Mouse (Mus musculus): Measurements from ENCODE around the gene Krtap28-10.

The Krtap28-10 gene

DNA sequence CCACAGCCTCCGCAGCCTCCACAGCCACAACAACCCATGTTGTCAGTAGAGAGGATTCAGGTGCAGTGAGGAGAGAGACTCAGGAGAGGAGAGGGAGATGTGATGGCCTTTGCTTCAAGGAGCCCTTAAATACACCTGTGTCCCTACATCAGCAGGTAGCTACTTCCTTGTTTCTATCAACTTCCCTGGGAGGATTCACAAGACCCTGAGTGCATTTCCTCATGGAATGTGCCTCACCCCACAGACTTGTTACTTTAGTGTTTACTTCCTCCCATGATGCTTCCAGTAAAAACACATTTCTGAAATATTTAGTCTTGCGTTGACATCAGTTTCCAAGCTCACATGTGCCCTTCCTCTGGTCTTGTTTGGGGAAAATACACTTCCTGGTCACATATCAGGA, at the start of gene Krtap28-10:
Gene Krtap28-10 (minus strand): TSS at position 101 of the 400 bp plus-strand sequence.
- no peak for DNase-seq (ENCODE audit: low spot score)

DNA sequence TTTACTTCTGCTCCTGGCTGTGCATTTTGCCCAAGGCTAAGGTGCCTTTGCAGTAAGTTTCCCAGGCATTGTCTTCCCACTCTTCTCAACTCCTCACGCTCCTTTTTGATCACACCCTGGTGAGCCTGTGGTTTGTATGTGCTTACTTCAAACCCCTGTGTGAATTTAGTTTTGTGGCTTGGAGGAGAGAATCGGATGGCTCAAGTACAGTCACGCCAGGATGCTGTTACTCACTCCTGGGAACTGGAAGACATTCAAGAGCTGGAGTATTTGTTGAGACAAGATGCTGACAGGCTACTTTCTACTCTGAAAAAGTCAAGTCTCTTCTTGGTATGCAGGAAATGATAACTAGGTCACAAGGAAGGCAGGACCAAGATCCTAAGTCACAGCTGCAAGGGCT, 49.0 kb upstream of the Krtap28-10 start:
- no peak for DNase-seq (ENCODE audit: low spot score)

DNA sequence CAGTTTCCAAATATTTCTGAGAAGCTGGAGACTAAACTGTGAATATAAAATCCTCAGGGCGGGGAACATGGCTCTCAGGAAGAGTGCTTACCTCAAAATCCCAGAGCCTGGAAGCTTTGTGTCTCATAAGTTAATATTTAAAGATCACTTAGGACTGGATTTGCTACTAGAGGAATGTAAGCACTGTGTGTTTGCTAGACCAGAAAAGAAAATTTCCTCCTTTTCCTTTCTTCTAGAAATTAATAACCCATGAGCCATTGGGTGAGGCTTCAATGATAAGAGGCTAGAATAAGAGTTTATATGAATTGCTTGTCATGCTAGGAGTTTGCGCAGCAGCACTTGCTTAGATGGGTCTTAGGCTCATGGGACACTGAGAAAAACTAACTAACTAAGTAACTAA, 42.5 kb upstream of the Krtap28-10 start:
- DNase-seq (ENCODE audit: low spot score): no peak

- DNase-seq (ENCODE audit: low spot score): no peak
These were observed 34.7 kb upstream of the Krtap28-10 start for GRCm38 (mm10) chr1:83077016-83077415.

DNA sequence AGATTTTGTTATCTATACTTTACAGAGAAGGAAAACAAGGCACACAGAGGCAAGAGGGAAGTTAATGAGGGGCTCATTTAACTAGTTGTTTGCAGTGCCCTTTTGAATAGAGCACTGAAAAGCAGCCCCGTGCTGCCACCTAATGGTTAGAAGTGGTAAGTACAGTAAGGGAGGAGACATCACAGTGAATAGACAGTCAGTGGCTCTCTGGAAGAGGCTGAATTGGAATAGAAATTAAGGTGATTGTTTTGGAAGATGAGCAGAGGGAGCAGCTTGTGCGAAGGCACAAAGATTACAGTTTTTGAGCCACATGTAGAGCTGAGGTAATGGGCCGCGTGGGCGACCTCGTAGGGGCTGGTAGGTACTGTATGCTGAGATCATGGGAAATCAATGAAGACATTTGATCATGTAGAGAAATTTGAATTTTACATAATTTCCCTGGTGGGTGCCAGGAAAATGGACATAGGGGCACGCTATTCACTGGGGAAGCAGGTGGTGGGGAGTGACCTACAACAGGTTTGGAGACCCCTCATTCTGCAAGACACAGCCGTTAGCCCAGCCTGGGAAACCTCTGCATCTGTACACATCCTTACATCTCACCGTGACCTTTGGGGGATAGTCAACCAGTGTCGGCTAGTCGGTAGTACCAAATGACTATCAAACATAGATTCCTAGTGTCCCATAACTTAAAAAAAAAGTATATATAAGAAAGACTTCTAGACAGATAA, 34.1 kb upstream of the Krtap28-10 start:
- peak; percentile 12 for DNase-seq (ENCODE audit: low spot score)

- DNase-seq (ENCODE audit: low spot score): no peak
These were observed 33.4 kb upstream of the Krtap28-10 start for GRCm38 (mm10) chr1:83075526-83076189.

GRCm38 (mm10) chr1:83067205-83067604, 24.9 kb upstream of the Krtap28-10 start:
- DNase-seq (ENCODE audit: low spot score): no peak

- no peak for DNase-seq (ENCODE audit: low spot score)
These were observed 24.3 kb upstream of the Krtap28-10 start for GRCm38 (mm10) chr1:83066577-83066976.

DNA sequence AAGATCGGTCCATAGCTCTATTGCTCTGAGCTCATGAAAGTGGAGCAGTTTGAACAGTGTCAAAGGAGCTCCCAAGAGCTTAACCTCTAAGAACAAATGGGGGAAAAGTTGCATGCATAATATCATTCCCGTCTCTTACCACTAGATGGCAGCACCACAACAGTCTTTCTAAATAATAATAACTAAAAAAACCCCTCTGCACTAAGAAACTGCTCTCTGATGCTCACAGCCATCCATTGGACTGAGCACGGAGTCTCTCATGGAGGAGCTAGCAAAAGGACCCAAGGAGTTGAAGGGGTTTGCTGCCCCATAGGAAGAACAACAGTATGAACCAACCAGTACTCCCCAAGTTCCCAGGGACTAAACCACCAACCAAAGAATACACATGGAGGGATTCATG, 22.6 kb upstream of the Krtap28-10 start:
- no peak for DNase-seq (ENCODE audit: low spot score)

DNA sequence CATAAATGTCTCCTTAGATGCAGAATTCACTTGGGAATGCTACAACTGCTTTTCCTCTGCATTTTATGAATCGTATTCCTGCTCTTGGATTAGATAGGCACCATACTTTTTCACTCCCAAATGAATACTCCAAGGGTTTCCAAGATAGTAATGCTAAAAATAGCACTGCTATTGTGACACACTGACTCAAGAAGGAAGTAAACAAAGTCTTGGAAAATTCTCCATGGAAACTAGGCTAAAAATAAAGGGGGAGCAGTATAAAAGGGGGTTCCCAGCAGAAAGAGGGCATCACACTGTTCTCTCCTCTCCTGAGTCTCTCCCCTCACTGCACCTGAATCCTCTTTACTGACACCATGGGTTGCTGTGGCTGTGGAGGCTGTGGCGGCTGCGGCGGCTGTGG, 18.4 kb upstream of the Krtap28-10 start, which contains the start of gene Krtap28-13:
Gene Krtap28-13 (plus strand): TSS at position 288 of the 400 bp plus-strand sequence.
- no peak for DNase-seq (ENCODE audit: low spot score)

- DNase-seq (ENCODE audit: low spot score): no peak
These were observed 17.0 kb upstream of the Krtap28-10 start, which contains the start of gene A030005K14Rik for GRCm38 (mm10) chr1:83059278-83059677. TSS of gene A030005K14Rik (minus strand) at chr1:83059378.

GRCm38 (mm10) chr1:83058481-83058880, 16.2 kb upstream of the Krtap28-10 start:
- DNase-seq (ENCODE audit: low spot score): no peak

- no peak for DNase-seq (ENCODE audit: low spot score)
These were observed 2.7 kb upstream of the Krtap28-10 start, which contains the start of gene Gm47969 for GRCm38 (mm10) chr1:83044882-83045427. TSS of gene Gm47969 (plus strand) at chr1:83044932.

DNA sequence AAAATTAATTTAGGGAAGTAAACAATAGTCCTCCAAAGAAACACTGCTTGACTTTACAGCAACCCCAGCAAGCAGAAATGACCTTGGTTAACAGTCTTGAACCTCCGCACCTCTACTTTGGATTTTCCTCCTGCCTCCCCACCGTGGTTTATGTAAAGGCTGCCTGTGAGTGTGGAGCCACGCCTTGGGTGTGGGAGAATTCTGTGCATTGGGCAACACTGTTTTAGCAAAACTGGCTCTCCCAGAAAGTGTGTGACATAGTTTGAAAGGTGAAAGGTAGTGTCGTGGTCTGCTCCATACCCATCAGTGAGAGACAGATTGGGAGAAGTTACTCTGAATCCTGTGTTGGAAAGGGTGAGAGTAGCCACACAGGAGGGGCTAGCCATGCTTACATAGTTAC, 3.2 kb downstream of the Krtap28-10 start:
- DNase-seq (ENCODE audit: low spot score): no peak

DNA sequence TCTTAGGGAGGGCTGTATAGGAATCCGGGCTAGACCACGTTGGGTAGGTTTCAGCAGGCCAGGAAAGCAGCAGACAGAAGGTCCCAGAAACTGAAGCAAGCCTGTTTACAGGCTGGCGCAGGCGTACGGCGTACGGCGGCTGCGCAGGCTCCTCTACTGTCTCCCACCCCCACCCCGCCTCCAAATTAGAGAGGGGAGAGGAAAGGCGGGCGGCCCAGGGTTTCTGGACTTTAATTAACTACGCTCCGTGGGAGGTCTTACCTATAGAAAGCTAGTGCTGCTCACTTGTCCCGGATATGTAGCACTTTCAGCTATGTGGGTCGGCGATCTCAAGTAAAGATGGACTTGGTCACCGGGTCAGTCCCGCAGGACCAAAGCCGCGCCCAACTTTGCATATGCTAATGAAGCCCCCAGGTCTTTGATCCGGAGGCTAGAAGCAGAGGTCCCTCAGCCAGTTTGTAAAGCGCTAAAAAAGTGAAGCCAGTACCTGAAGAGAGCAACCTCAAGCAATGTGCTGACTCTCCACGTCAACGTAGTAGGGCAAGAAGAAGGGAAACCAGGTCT, 4.1 kb downstream of the Krtap28-10 start, which contains the start of gene Slc19a3:
Gene Slc19a3 (minus strand): TSS at position 340 of the 564 bp plus-strand sequence.
- no peak for DNase-seq (ENCODE audit: low spot score)

DNA sequence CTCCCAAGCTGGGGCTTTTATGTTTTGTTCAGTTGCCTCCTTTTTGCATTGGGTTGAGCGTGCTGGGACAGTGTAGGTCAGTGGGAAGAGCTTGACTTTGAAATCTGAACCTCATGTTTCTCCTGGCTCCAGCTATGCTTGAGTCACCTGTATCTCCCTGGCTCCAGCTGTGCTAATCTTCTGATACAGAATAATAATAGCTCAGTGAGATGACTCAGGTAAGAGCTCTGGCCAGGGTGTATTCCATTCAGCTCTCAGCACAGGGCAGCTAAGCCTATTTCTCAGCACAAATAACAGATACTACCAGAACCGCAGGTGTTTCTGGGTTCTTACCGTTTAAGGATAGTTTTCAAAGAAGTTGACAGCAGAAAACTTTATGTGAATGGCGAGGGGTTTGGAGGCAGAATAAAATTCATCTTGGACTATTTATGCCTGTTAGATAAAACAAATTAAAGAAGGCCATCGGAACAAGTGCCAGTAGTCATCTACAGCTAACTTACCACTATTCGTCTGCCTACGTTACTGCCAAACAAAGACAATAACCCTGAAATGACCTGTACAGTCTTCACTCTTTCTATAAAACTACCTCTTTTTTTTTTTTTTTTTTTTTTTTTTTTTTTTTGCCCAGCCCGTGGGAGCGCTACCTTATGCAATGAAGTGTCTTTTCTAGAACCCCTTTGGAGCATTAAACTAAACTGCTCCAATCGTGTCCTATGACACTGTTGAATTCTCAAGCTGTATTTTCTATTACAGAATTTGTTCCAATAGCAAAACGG, 5.2 kb downstream of the Krtap28-10 start:
- DNase-seq (ENCODE audit: low spot score): no peak

DNA sequence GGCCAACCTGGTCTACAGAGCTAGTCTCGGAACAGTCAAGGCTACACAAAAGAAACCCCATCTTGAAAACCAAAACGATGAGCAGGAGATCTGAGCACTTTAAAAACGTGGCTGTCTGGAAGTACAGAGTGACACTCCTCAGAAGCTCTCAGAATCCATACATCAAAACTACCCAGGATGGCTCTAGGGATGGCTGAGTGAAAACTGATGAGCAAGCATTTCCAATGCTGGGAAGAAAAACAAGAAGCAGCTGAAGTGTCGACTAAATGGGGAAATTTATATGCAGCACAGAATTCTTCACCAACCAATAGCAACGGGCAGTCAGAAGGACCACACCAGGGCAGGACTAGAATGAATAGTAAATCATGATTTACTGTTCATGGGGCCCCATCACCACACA, 7.8 kb downstream of the Krtap28-10 start:
- no peak for DNase-seq (ENCODE audit: low spot score)

GRCm38 (mm10) chr1:83032508-83032907, 9.8 kb downstream of the Krtap28-10 start:
- DNase-seq (ENCODE audit: low spot score): no peak

DNA sequence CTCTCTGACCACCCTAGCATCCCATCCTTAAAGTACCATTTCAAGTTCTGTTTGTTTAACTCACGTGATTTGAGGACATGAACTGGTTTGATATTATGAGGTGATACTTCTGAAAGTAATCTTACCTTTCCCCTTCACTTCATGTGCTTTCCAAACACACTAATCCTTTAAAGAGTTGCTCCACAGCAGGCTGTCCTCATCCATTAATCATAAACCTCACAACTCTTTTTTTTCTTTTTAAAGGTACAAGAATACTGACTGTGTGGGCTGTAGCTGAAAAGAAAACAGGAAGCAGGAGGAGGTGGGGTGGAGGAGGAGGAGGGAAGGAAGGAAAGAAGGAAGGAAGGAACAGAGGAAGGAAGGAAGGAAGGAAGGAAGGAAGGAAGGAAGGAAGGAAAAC, 10.3 kb downstream of the Krtap28-10 start:
- no peak for DNase-seq (ENCODE audit: low spot score)

DNA sequence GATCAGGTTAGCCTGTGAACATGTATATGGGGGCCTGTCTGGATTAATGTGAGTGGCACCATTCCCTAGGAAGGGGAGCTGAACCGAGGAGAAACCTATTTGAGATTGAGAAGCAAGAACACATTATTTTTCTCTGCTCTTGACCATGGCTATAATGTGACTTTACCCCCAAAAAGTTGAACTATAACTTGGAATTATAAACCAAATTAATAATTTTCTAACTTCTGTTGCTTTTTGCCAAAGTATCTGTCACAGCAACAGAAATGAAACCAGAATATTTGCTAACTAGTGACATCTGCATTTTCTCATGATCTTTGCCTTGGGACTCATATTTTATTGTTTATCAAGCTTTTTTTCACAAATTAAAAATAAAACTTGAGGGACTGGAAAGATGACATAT, 25.7 kb downstream of the Krtap28-10 start:
- no peak for DNase-seq (ENCODE audit: low spot score)

- DNase-seq (ENCODE audit: low spot score): no peak
These were observed 26.9 kb downstream of the Krtap28-10 start for GRCm38 (mm10) chr1:83015329-83015879.

- DNase-seq (ENCODE audit: low spot score): no peak
These were observed 27.8 kb downstream of the Krtap28-10 start for GRCm38 (mm10) chr1:83014477-83014876.

Data from testis, postnatal 14 days (tissue).